Comparison of ENCODE assay signal across 18 mouse cellular contexts in genomic region chr12:87040857-87041256, GRCm38 (mm10). TPM values are rescaled to one million over a fixed set of nuclear protein-coding genes. Genes with fewer than 3 reads are reported as not detected.
DNase-seq lines count a peak whose midpoint lies in the region; ATAC-seq and TF ChIP-seq lines count a peak whose summit lies in the region.
"Had no signal": no experiment of that assay in that cellular context is flagged by ENCODE, and none has a peak within 500 bp of the region (broad histone marks: within the 10 kb centered on the region; RNA-seq: fewer than 3 reads in every experiment).

No protein-coding gene starts in this region.

- no peak for DNase-seq in forebrain, embryonic 14.5 days (ENCODE audit: low spot score)
- DNase-seq in brain, embryonic 14.5 days (ENCODE audit: low read depth) = peak; percentile 60
- peak; percentile 95 for DNase-seq in cerebellum, postnatal 36 days
- peak; percentile 42 to 90 for DNase-seq in left cerebral cortex, postnatal 25 days (ENCODE audit: low spot score in 2 of 2)
- DNase-seq in urinary bladder, adult 18-20 months (ENCODE audit: low spot score in 2 of 2) = no peak
- DNase-seq in ovary, postnatal 36 days (ENCODE audit: low spot score) = no peak
- DNase-seq in adrenal gland, adult 2 months = no peak
- DNase-seq: gastrocnemius, postnatal 25 days; midbrain, embryonic 14.5 days; thymus, postnatal 36 days had no signal

- no peaks in the 10 kb centered on the region for H3K27me3 ChIP-seq in forebrain, embryonic 14.5 days (replicated peaks; ENCODE audit: control insufficient read depth, insufficient read depth, low read length)
- 0 out of 2 replicates have a peak, but pooled peaks cover 3% of the 10 kb centered on the region for H3K27me3 ChIP-seq in forebrain, embryonic 12.5 days
- H3K27me3 ChIP-seq: intestine, embryonic 15.5 days had no signal

- H3K9ac ChIP-seq in forebrain, embryonic 14.5 days (ENCODE audit: low read length) = no peak overlapping the region
- H3K9ac ChIP-seq in forebrain, embryonic 12.5 days = no peak overlapping the region
- H3K9ac ChIP-seq: intestine, embryonic 15.5 days had no signal

- H3K4me3 ChIP-seq in forebrain, embryonic 14.5 days (ENCODE audit: low read depth, low read length) = no peak overlapping the region
- H3K4me3 ChIP-seq in forebrain, embryonic 12.5 days (replicated peaks) = no peak overlapping the region
- H3K4me3 ChIP-seq: intestine, embryonic 15.5 days had no signal

- no peak for TF ChIP-seq POLR2A in brain, embryonic 14.5 days (IDR thresholded peaks at IDR 0.05; ENCODE audit: borderline replicate concordance, extremely low read depth, insufficient read depth, insufficient read length, poor library complexity, severe bottlenecking)

- no peaks in the 10 kb centered on the region for H3K9me3 ChIP-seq in forebrain, embryonic 14.5 days (replicated peaks; ENCODE audit: control insufficient read depth, low read length)
- no peaks in the 10 kb centered on the region for H3K9me3 ChIP-seq in forebrain, embryonic 12.5 days
- H3K9me3 ChIP-seq: intestine, embryonic 15.5 days had no signal

- 0 out of 2 replicates have a peak, but pooled peaks have one; percentile 16 for ATAC-seq in forebrain, embryonic 14.5 days
- no peak for ATAC-seq in forebrain, embryonic 12.5 days (ENCODE audit: low FRiP score)
- ATAC-seq: activated CD4-positive, CD25-positive, alpha-beta regulatory T cell, adult 4 months; intestine, embryonic 15.5 days had no signal

- H3K4me1 ChIP-seq in forebrain, embryonic 14.5 days (ENCODE audit: control insufficient read depth, insufficient read depth, low read length) = peaks cover 12% of the 10 kb centered on the region; the same call in 1 of the 2 replicates
- peaks cover 22% of the 10 kb centered on the region for H3K4me1 ChIP-seq in forebrain, embryonic 12.5 days
- H3K4me1 ChIP-seq: intestine, embryonic 15.5 days had no signal

- 68% methylated on average over 7 of the region's 7 CpGs for WGBS in forebrain, embryonic 14.5 days
- 85% methylated on average over 7 of the region's 7 CpGs for WGBS in forebrain, embryonic 12.5 days

- H3K27ac ChIP-seq in forebrain, embryonic 14.5 days (ENCODE audit: low read depth, low read length) = peak overlapping the region; percentile 44; the same call in 1 of the 2 replicates
- no peak overlapping the region for H3K27ac ChIP-seq in forebrain, embryonic 12.5 days
- H3K27ac ChIP-seq: intestine, embryonic 15.5 days had no signal

- no peak overlapping the region for H3K4me2 ChIP-seq in forebrain, embryonic 14.5 days (ENCODE audit: low read length)
- H3K4me2 ChIP-seq in forebrain, embryonic 12.5 days = no peak overlapping the region
- H3K4me2 ChIP-seq: intestine, embryonic 15.5 days; liver, embryonic 11.5 days had no signal

- intact Hi-C loops in left cerebral cortex, postnatal 25 days (cut with DNase I) = loop anchor here (2.0 kb wide), 1 partner anchor 54 kb away; no protein-coding TSS in a partner anchor

- no peak for TF ChIP-seq CTCF in brain, embryonic 14.5 days (IDR thresholded peaks at IDR 0.05; ENCODE audit: borderline replicate concordance, extremely low read depth, insufficient read depth, insufficient read length)

- no peaks in the 10 kb centered on the region for H3K36me3 ChIP-seq in forebrain, embryonic 14.5 days (ENCODE audit: control insufficient read depth, insufficient read depth, low read length)
- no peaks in the 10 kb centered on the region for H3K36me3 ChIP-seq in forebrain, embryonic 12.5 days (replicated peaks)
- H3K36me3 ChIP-seq: intestine, embryonic 15.5 days had no signal

RNA-seq across cellular contexts. Expression of gene Tmem63c, which starts 19.7 kb away (rescaled TPM):
- 5.9 and 8.9 TPM in 2 replicates for polyA plus RNA-seq in forebrain, embryonic 14.5 days (2014; fragmentation: Nextera tagmentation; extraction: Ambion mirVana)
- polyA plus RNA-seq in forebrain, embryonic 12.5 days (2016; fragmentation: Nextera tagmentation; extraction: Ambion mirVana) = 1.5 and 1.6 TPM in 2 replicates
- 18.1 and 19.6 TPM in 2 replicates for polyA plus RNA-seq in brain, embryonic 14.5 days (2012; rRNA removed)
- total RNA-seq in left cerebral cortex, postnatal 25 days (2021) = 10 to 100 TPM; 42.0 to 45.8 TPM
- 1 to 10 TPM; 1.3 to 2.4 TPM for total RNA-seq in adrenal gland, adult 2 months (2021)
- 1.0 and 1.8 TPM in 2 replicates for polyA plus RNA-seq in adrenal gland, adult 2 months (2012; rRNA removed)
- total RNA-seq: gastrocnemius, postnatal 25 days; neutrophil, adult 5-6 weeks had no signal
- polyA plus RNA-seq: heart, embryonic 16.5 days; liver, embryonic 11.5 days had no signal

RNA-seq across cellular contexts. Expression of gene Zdhhc22, which starts 50.6 kb away (rescaled TPM):
- polyA plus RNA-seq in forebrain, embryonic 14.5 days (2014; fragmentation: Nextera tagmentation; extraction: Ambion mirVana) = 4.3 and 5.5 TPM in 2 replicates
- 1.1 and 1.6 TPM in 2 replicates for polyA plus RNA-seq in forebrain, embryonic 12.5 days (2016; fragmentation: Nextera tagmentation; extraction: Ambion mirVana)
- polyA plus RNA-seq in brain, embryonic 14.5 days (2012; rRNA removed) = 10.0 and 15.5 TPM in 2 replicates
- 10 to 100 TPM; 51.9 to 54.0 TPM for total RNA-seq in left cerebral cortex, postnatal 25 days (2021)
- 1 to 10 TPM; 1.2 to 1.4 TPM for total RNA-seq in adrenal gland, adult 2 months (2021)
- 3.1 and 5.2 TPM in 2 replicates for polyA plus RNA-seq in adrenal gland, adult 2 months (2012; rRNA removed)
- total RNA-seq: ES-E14; gastrocnemius, postnatal 25 days; neutrophil, adult 5-6 weeks had no signal
- polyA plus RNA-seq: large intestine, adult 2 months had no signal

Comparison
In these comparisons a context has a peak if more than half of its experiments do, and no peak if none do; other contexts are left out.
1. DNase-seq: peak in brain, embryonic 14.5 days (single experiment), cerebellum, postnatal 36 days (2 of 2) and left cerebral cortex, postnatal 25 days (2 of 2); none in forebrain, embryonic 14.5 days (single experiment), urinary bladder, adult 18-20 months (0 of 2), ovary, postnatal 36 days (single experiment) and adrenal gland, adult 2 months (single experiment).